Mouse (Mus musculus): ENCODE measurements around the gene Ppp1r9b. TPM values are rescaled to one million over a fixed set of nuclear protein-coding genes. Genes with fewer than 3 reads are reported as not detected.

Ppp1r9b gene
- polyA plus RNA-seq, 1 experiment from 2014 or later, result 7.6 TPM

- peaks cover 5% of the 10 kb centered on the region; the same call in 1 of the 2 replicates for H3K4me1 ChIP-seq (ENCODE audit: control insufficient read depth, low read depth, low read length)
- H3K36me3 ChIP-seq (ENCODE audit: control insufficient read depth, insufficient read depth), result no peaks in the 10 kb centered on the region
- no peak for ATAC-seq (ENCODE audit: low read depth)
- H3K27ac ChIP-seq (ENCODE audit: low read length), result no peak overlapping the region
- no peak overlapping the region for H3K4me3 ChIP-seq (ENCODE audit: low read depth, low read length)
- no peaks in the 10 kb centered on the region for H3K9me3 ChIP-seq (replicated peaks; ENCODE audit: control insufficient read depth, low read length)
- no peak overlapping the region for H3K4me2 ChIP-seq (ENCODE audit: low read depth, low read length)
- no peak overlapping the region for H3K9ac ChIP-seq (ENCODE audit: low read depth, low read length)
- WGBS (ENCODE audit: insufficient replicate concordance), result 31% methylated on average over 6 of the region's 6 CpGs
- no peaks in the 10 kb centered on the region for H3K27me3 ChIP-seq (ENCODE audit: control insufficient read depth, insufficient read depth, low read depth, low read length)
Measured at GRCm38 (mm10) chr11:95032945-95033344, 42.1 kb downstream of the Ppp1r9b start.

GRCm38 (mm10) chr11:95033617-95034016 lies 42.8 kb downstream of the Ppp1r9b start:
- 67% methylated on average over 14 of the region's 14 CpGs for WGBS (ENCODE audit: insufficient replicate concordance)
- no peak overlapping the region for H3K4me2 ChIP-seq (ENCODE audit: low read depth, low read length)
- H3K4me3 ChIP-seq (ENCODE audit: low read depth, low read length), result no peak overlapping the region
- H3K4me1 ChIP-seq (ENCODE audit: control insufficient read depth, low read depth, low read length), result peaks cover 10% of the 10 kb centered on the region; the same call in 1 of the 2 replicates
- H3K9me3 ChIP-seq (replicated peaks; ENCODE audit: control insufficient read depth, low read length), result no peaks in the 10 kb centered on the region
- no peaks in the 10 kb centered on the region for H3K27me3 ChIP-seq (ENCODE audit: control insufficient read depth, insufficient read depth, low read depth, low read length)
- H3K9ac ChIP-seq (ENCODE audit: low read depth, low read length), result no peak overlapping the region
- H3K36me3 ChIP-seq (ENCODE audit: control insufficient read depth, insufficient read depth), result no peaks in the 10 kb centered on the region
- no peak for ATAC-seq (ENCODE audit: low read depth)
- no peak overlapping the region for H3K27ac ChIP-seq (ENCODE audit: low read length)

- no peak overlapping the region for H3K4me3 ChIP-seq (ENCODE audit: low read depth, low read length)
- WGBS (ENCODE audit: insufficient replicate concordance), result 66% methylated on average over 10 of the region's 10 CpGs
- H3K27ac ChIP-seq (ENCODE audit: low read length), result no peak overlapping the region
- ATAC-seq (ENCODE audit: low read depth), result no peak
- no peaks in the 10 kb centered on the region for H3K9me3 ChIP-seq (replicated peaks; ENCODE audit: control insufficient read depth, low read length)
- H3K4me1 ChIP-seq (ENCODE audit: control insufficient read depth, low read depth, low read length), result peaks cover 14% of the 10 kb centered on the region; the same call in 1 of the 2 replicates
- no peaks in the 10 kb centered on the region for H3K36me3 ChIP-seq (ENCODE audit: control insufficient read depth, insufficient read depth)
- no peaks in the 10 kb centered on the region for H3K27me3 ChIP-seq (ENCODE audit: control insufficient read depth, insufficient read depth, low read depth, low read length)
- no peak overlapping the region for H3K9ac ChIP-seq (ENCODE audit: low read depth, low read length)
- no peak overlapping the region for H3K4me2 ChIP-seq (ENCODE audit: low read depth, low read length)
Measured at GRCm38 (mm10) chr11:95034902-95035301, 44.1 kb downstream of the Ppp1r9b start.

GRCm38 (mm10) chr11:95036521-95036920 lies 45.7 kb downstream of the Ppp1r9b start:
- Histone ChIP-seq H3K36me3 (ENCODE audit: control insufficient read depth, insufficient read depth) (no peaks in the 10 kb centered on the region), H3K27me3 (ENCODE audit: control insufficient read depth, insufficient read depth, low read depth, low read length) (no peaks in the 10 kb centered on the region), H3K27ac (ENCODE audit: low read length) (no peak overlapping the region), H3K9ac (ENCODE audit: low read depth, low read length) (no peak overlapping the region), H3K4me1 (ENCODE audit: control insufficient read depth, low read depth, low read length) (peaks cover 23% of the 10 kb centered on the region), H3K9me3 (replicated peaks; ENCODE audit: control insufficient read depth, low read length) (no peaks in the 10 kb centered on the region), H3K4me3 (ENCODE audit: low read depth, low read length) (no peak overlapping the region), H3K4me2 (ENCODE audit: low read depth, low read length) (no peak overlapping the region)
- WGBS (ENCODE audit: insufficient replicate concordance), result 80% methylated on average over 5 of the region's 5 CpGs
- no peak for ATAC-seq (ENCODE audit: low read depth)

GRCm38 (mm10) chr11:95037306-95037705 lies 46.5 kb downstream of the Ppp1r9b start:
- H3K27ac ChIP-seq (ENCODE audit: low read length), result no peak overlapping the region
- no peak overlapping the region for H3K4me2 ChIP-seq (ENCODE audit: low read depth, low read length)
- H3K4me3 ChIP-seq (ENCODE audit: low read depth, low read length), result no peak overlapping the region
- H3K36me3 ChIP-seq (ENCODE audit: control insufficient read depth, insufficient read depth), result no peaks in the 10 kb centered on the region
- no peak overlapping the region for H3K9ac ChIP-seq (ENCODE audit: low read depth, low read length)
- no peaks in the 10 kb centered on the region for H3K9me3 ChIP-seq (replicated peaks; ENCODE audit: control insufficient read depth, low read length)
- no peak for ATAC-seq (ENCODE audit: low read depth)
- H3K4me1 ChIP-seq (ENCODE audit: control insufficient read depth, low read depth, low read length), result peaks cover 29% of the 10 kb centered on the region
- no peaks in the 10 kb centered on the region for H3K27me3 ChIP-seq (ENCODE audit: control insufficient read depth, insufficient read depth, low read depth, low read length)
- 62% methylated on average over 6 of the region's 6 CpGs for WGBS (ENCODE audit: insufficient replicate concordance)

- Histone ChIP-seq H3K27ac (ENCODE audit: low read length) (peak overlapping the region; percentile 19; the same call in 1 of the 2 replicates), H3K4me3 (ENCODE audit: low read depth, low read length) (no peak overlapping the region), H3K27me3 (ENCODE audit: control insufficient read depth, insufficient read depth, low read depth, low read length) (no peaks in the 10 kb centered on the region), H3K4me1 (ENCODE audit: control insufficient read depth, low read depth, low read length) (peaks cover 24% of the 10 kb centered on the region), H3K9ac (ENCODE audit: low read depth, low read length) (no peak overlapping the region), H3K9me3 (replicated peaks; ENCODE audit: control insufficient read depth, low read length) (no peaks in the 10 kb centered on the region), H3K4me2 (ENCODE audit: low read depth, low read length) (no peak overlapping the region), H3K36me3 (ENCODE audit: control insufficient read depth, insufficient read depth) (no peaks in the 10 kb centered on the region)
- 77% methylated on average over 14 of the region's 14 CpGs for WGBS (ENCODE audit: insufficient replicate concordance)
- ATAC-seq (ENCODE audit: low read depth), result no peak
Measured at GRCm38 (mm10) chr11:95038156-95038817, 47.5 kb downstream of the Ppp1r9b start.

- Histone ChIP-seq H3K27me3 (ENCODE audit: control insufficient read depth, insufficient read depth, low read depth, low read length) (no peaks in the 10 kb centered on the region), H3K4me2 (ENCODE audit: low read depth, low read length) (no peak overlapping the region), H3K27ac (ENCODE audit: low read length) (no peak overlapping the region), H3K4me1 (ENCODE audit: control insufficient read depth, low read depth, low read length) (peaks cover 23% of the 10 kb centered on the region), H3K9ac (ENCODE audit: low read depth, low read length) (no peak overlapping the region), H3K4me3 (ENCODE audit: low read depth, low read length) (no peak overlapping the region), H3K36me3 (ENCODE audit: control insufficient read depth, insufficient read depth) (no peaks in the 10 kb centered on the region), H3K9me3 (replicated peaks; ENCODE audit: control insufficient read depth, low read length) (no peaks in the 10 kb centered on the region)
- no peak for ATAC-seq (ENCODE audit: low read depth)
- 73% methylated on average over 13 of the region's 13 CpGs for WGBS (ENCODE audit: insufficient replicate concordance)
Measured at GRCm38 (mm10) chr11:95038818-95039655, 48.2 kb downstream of the Ppp1r9b start.

GRCm38 (mm10) chr11:95039766-95040165 lies 48.9 kb downstream of the Ppp1r9b start:
- Histone ChIP-seq H3K4me2 (ENCODE audit: low read depth, low read length) (peak overlapping the region; percentile 96; the same call in 1 of the 2 replicates), H3K27me3 (ENCODE audit: control insufficient read depth, insufficient read depth, low read depth, low read length) (no peaks in the 10 kb centered on the region), H3K9ac (ENCODE audit: low read depth, low read length) (no peak overlapping the region), H3K9me3 (replicated peaks; ENCODE audit: control insufficient read depth, low read length) (no peaks in the 10 kb centered on the region), H3K36me3 (ENCODE audit: control insufficient read depth, insufficient read depth) (no peaks in the 10 kb centered on the region), H3K4me3 (ENCODE audit: low read depth, low read length) (no peak overlapping the region), H3K4me1 (ENCODE audit: control insufficient read depth, low read depth, low read length) (peaks cover 23% of the 10 kb centered on the region), H3K27ac (ENCODE audit: low read length) (no peak overlapping the region)
- 70% methylated on average over 4 of the region's 4 CpGs for WGBS (ENCODE audit: insufficient replicate concordance)
- ATAC-seq (ENCODE audit: low read depth), result no peak

Measured in liver, embryonic 16.5 days (tissue).